13 mouse cellular contexts compared by ENCODE assay signal in the genomic region with DNA sequence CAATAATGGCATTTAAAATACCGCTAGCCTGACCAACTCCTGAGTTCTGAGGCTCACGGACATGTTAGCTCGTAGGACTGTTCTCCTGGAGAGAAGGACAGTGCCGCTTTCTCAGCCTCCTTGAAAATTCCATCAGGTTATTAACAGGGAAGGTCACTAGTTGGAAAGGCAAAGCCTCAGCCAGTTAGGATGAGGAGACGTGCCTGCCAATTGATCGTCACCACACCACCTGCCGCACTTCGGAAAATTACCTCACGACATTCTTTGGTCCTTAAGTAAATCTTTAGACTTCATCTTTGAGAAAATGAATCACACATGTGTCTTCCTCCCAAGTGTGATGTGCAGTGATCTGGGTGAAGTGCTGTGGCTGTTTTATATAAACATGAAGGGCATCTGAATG.
"Had no signal": no experiment of that assay in that cellular context is flagged by ENCODE, and none has a peak within 500 bp of the region (broad histone marks: within the 10 kb centered on the region; RNA-seq: fewer than 3 reads in every experiment).

No protein-coding gene starts in this region.

- H3K9ac ChIP-seq: limb, embryonic 13.5 days; liver, embryonic 13.5 days; midbrain, embryonic 13.5 days had no signal

- H3K4me3 ChIP-seq: limb, embryonic 13.5 days; liver, embryonic 13.5 days; midbrain, embryonic 13.5 days had no signal

- DNase-seq: kidney, adult 11 months; kidney, adult 9 months; kidney, postnatal 25 days; left cerebral cortex, postnatal 4 days; liver, embryonic 13.5 days; lung, adult 2 months; lung, postnatal 14 days; lung, postnatal 4 days; right cerebral cortex, postnatal 14 days; right cerebral cortex, postnatal 4 days; thymus, postnatal 25 days had no signal

- H3K9me3 ChIP-seq: limb, embryonic 13.5 days; liver, embryonic 13.5 days; midbrain, embryonic 13.5 days had no signal

- H3K27ac ChIP-seq: liver, embryonic 13.5 days; midbrain, embryonic 13.5 days had no signal

- H3K4me2 ChIP-seq: limb, embryonic 13.5 days; liver, embryonic 13.5 days; midbrain, embryonic 13.5 days had no signal

- H3K36me3 ChIP-seq: limb, embryonic 13.5 days; liver, embryonic 13.5 days; midbrain, embryonic 13.5 days had no signal

- ATAC-seq: midbrain, embryonic 13.5 days had no signal

- H3K27me3 ChIP-seq: liver, embryonic 13.5 days; midbrain, embryonic 13.5 days had no signal
